Mouse (Mus musculus): Measurements from ENCODE around the gene Cab39. TPM values are rescaled to one million over a fixed set of nuclear protein-coding genes. Genes with fewer than 3 reads are reported as not detected.

Gene Cab39
- polyA plus RNA-seq, 1 experiment from 2014 or later = 29.2 TPM

- H3K36me3 ChIP-seq = peaks cover 53% of the 10 kb centered on the region
- H3K9ac ChIP-seq = no peak overlapping the region
- ATAC-seq (ENCODE audit: insufficient number of reproducible peaks, insufficient read depth, low FRiP score, low TSS enrichment, low read depth) = no peak
- no peak overlapping the region for H3K27ac ChIP-seq
- 86% methylated on average over 8 of the region's 8 CpGs for WGBS
- no peaks in the 10 kb centered on the region for H3K4me1 ChIP-seq
- H3K9me3 ChIP-seq = no peaks in the 10 kb centered on the region
- no peak overlapping the region for H3K4me2 ChIP-seq
- no peak overlapping the region for H3K4me3 ChIP-seq
- no peaks in the 10 kb centered on the region for H3K27me3 ChIP-seq
Observed at GRCm38 (mm10) chr1:85822239-85822638, 29.0 kb downstream of the Cab39 start.

GRCm38 (mm10) chr1:85824905-85825304, 31.7 kb downstream of the Cab39 start:
- Histone ChIP-seq H3K27me3 (no peaks in the 10 kb centered on the region), H3K27ac (no peak overlapping the region), H3K9ac (no peak overlapping the region), H3K4me3 (no peak overlapping the region), H3K9me3 (no peaks in the 10 kb centered on the region), H3K4me1 (no peaks in the 10 kb centered on the region), H3K4me2 (no peak overlapping the region), H3K36me3 (peaks cover 43% of the 10 kb centered on the region)
- 91% methylated on average over 3 of the region's 3 CpGs for WGBS
- no peak for ATAC-seq (ENCODE audit: insufficient number of reproducible peaks, insufficient read depth, low FRiP score, low TSS enrichment, low read depth)

- no peak overlapping the region for H3K9ac ChIP-seq
- no peaks in the 10 kb centered on the region for H3K9me3 ChIP-seq
- no peak overlapping the region for H3K4me3 ChIP-seq
- no peak overlapping the region for H3K4me2 ChIP-seq
- H3K36me3 ChIP-seq = peaks cover 28% of the 10 kb centered on the region
- H3K27me3 ChIP-seq = no peaks in the 10 kb centered on the region
- ATAC-seq (ENCODE audit: insufficient number of reproducible peaks, insufficient read depth, low FRiP score, low TSS enrichment, low read depth) = no peak
- H3K4me1 ChIP-seq = no peaks in the 10 kb centered on the region
- H3K27ac ChIP-seq = no peak overlapping the region
- WGBS = 67% methylated on average over 5 of the region's 5 CpGs
Observed at GRCm38 (mm10) chr1:85827166-85827565, 33.9 kb downstream of the Cab39 start.

GRCm38 (mm10) chr1:85829016-85829415, 35.8 kb downstream of the Cab39 start:
- Histone ChIP-seq H3K27ac (no peak overlapping the region), H3K4me3 (no peak overlapping the region), H3K36me3 (peaks cover 17% of the 10 kb centered on the region), H3K4me1 (no peaks in the 10 kb centered on the region), H3K9me3 (no peaks in the 10 kb centered on the region), H3K9ac (no peak overlapping the region), H3K4me2 (no peak overlapping the region), H3K27me3 (no peaks in the 10 kb centered on the region)
- no peak for ATAC-seq (ENCODE audit: insufficient number of reproducible peaks, insufficient read depth, low FRiP score, low TSS enrichment, low read depth)
- WGBS = 91% methylated on average over 1 of the region's 1 CpGs

- Histone ChIP-seq H3K9ac (no peak overlapping the region), H3K27ac (no peak overlapping the region), H3K4me3 (no peak overlapping the region), H3K36me3 (peaks cover 26% of the 10 kb centered on the region), H3K4me1 (no peaks in the 10 kb centered on the region), H3K9me3 (no peaks in the 10 kb centered on the region), H3K4me2 (no peak overlapping the region), H3K27me3 (no peaks in the 10 kb centered on the region)
- WGBS = 72% methylated on average over 4 of the region's 4 CpGs
- ATAC-seq (ENCODE audit: insufficient number of reproducible peaks, insufficient read depth, low FRiP score, low TSS enrichment, low read depth) = no peak
Observed at GRCm38 (mm10) chr1:85838056-85838455, 44.8 kb downstream of the Cab39 start.

- no peak overlapping the region for H3K4me2 ChIP-seq
- ATAC-seq (ENCODE audit: insufficient number of reproducible peaks, insufficient read depth, low FRiP score, low TSS enrichment, low read depth) = no peak
- WGBS = 82% methylated on average over 3 of the region's 3 CpGs
- H3K4me1 ChIP-seq = no peaks in the 10 kb centered on the region
- H3K9ac ChIP-seq = no peak overlapping the region
- no peak overlapping the region for H3K27ac ChIP-seq
- peaks cover 37% of the 10 kb centered on the region for H3K36me3 ChIP-seq
- no peak overlapping the region for H3K4me3 ChIP-seq
- no peaks in the 10 kb centered on the region for H3K9me3 ChIP-seq
- H3K27me3 ChIP-seq = no peaks in the 10 kb centered on the region
Observed at GRCm38 (mm10) chr1:85839356-85839755, 46.1 kb downstream of the Cab39 start.

GRCm38 (mm10) chr1:85839790-85840189, 46.5 kb downstream of the Cab39 start:
- no peak overlapping the region for H3K9ac ChIP-seq
- no peaks in the 10 kb centered on the region for H3K9me3 ChIP-seq
- no peak for ATAC-seq (ENCODE audit: insufficient number of reproducible peaks, insufficient read depth, low FRiP score, low TSS enrichment, low read depth)
- no peaks in the 10 kb centered on the region for H3K27me3 ChIP-seq
- H3K4me2 ChIP-seq = no peak overlapping the region
- 86% methylated on average over 1 of the region's 1 CpGs for WGBS
- H3K4me1 ChIP-seq = no peaks in the 10 kb centered on the region
- H3K27ac ChIP-seq = no peak overlapping the region
- peaks cover 37% of the 10 kb centered on the region for H3K36me3 ChIP-seq
- no peak overlapping the region for H3K4me3 ChIP-seq

GRCm38 (mm10) chr1:85840421-85840820, 47.2 kb downstream of the Cab39 start:
- Histone ChIP-seq H3K9ac (no peak overlapping the region), H3K4me2 (no peak overlapping the region), H3K36me3 (peaks cover 41% of the 10 kb centered on the region), H3K27me3 (no peaks in the 10 kb centered on the region), H3K4me1 (no peaks in the 10 kb centered on the region), H3K9me3 (no peaks in the 10 kb centered on the region), H3K4me3 (no peak overlapping the region), H3K27ac (no peak overlapping the region)
- WGBS = 91% methylated on average over 4 of the region's 4 CpGs
- no peak for ATAC-seq (ENCODE audit: insufficient number of reproducible peaks, insufficient read depth, low FRiP score, low TSS enrichment, low read depth)

- Histone ChIP-seq H3K9ac (no peak overlapping the region), H3K27ac (no peak overlapping the region), H3K36me3 (peaks cover 48% of the 10 kb centered on the region), H3K4me3 (no peak overlapping the region), H3K27me3 (no peaks in the 10 kb centered on the region), H3K9me3 (no peaks in the 10 kb centered on the region), H3K4me2 (no peak overlapping the region), H3K4me1 (no peaks in the 10 kb centered on the region)
- no peak for ATAC-seq (ENCODE audit: insufficient number of reproducible peaks, insufficient read depth, low FRiP score, low TSS enrichment, low read depth)
Observed at GRCm38 (mm10) chr1:85842251-85842650, 49.0 kb downstream of the Cab39 start.

- WGBS = 91% methylated on average over 4 of the region's 4 CpGs
- no peak for ATAC-seq (ENCODE audit: insufficient number of reproducible peaks, insufficient read depth, low FRiP score, low TSS enrichment, low read depth)
- Histone ChIP-seq H3K27ac (no peak overlapping the region), H3K36me3 (peaks cover 49% of the 10 kb centered on the region), H3K9ac (no peak overlapping the region), H3K4me1 (no peaks in the 10 kb centered on the region), H3K4me3 (no peak overlapping the region), H3K9me3 (no peaks in the 10 kb centered on the region), H3K27me3 (no peaks in the 10 kb centered on the region), H3K4me2 (no peak overlapping the region)
Observed at GRCm38 (mm10) chr1:85843291-85843863, 50.1 kb downstream of the Cab39 start.

GRCm38 (mm10) chr1:85844981-85845380, 51.7 kb downstream of the Cab39 start:
- ATAC-seq (ENCODE audit: insufficient number of reproducible peaks, insufficient read depth, low FRiP score, low TSS enrichment, low read depth) = no peak
- 87% methylated on average over 6 of the region's 6 CpGs for WGBS
- peaks cover 59% of the 10 kb centered on the region for H3K36me3 ChIP-seq
- no peak overlapping the region for H3K4me2 ChIP-seq
- no peak overlapping the region for H3K27ac ChIP-seq
- no peak overlapping the region for H3K9ac ChIP-seq
- no peaks in the 10 kb centered on the region for H3K9me3 ChIP-seq
- no peaks in the 10 kb centered on the region for H3K27me3 ChIP-seq
- no peaks in the 10 kb centered on the region for H3K4me1 ChIP-seq
- H3K4me3 ChIP-seq = no peak overlapping the region

- H3K4me1 ChIP-seq = no peaks in the 10 kb centered on the region
- H3K4me3 ChIP-seq = no peak overlapping the region
- no peak overlapping the region for H3K4me2 ChIP-seq
- no peaks in the 10 kb centered on the region for H3K9me3 ChIP-seq
- H3K27me3 ChIP-seq = no peaks in the 10 kb centered on the region
- no peak for ATAC-seq (ENCODE audit: insufficient number of reproducible peaks, insufficient read depth, low FRiP score, low TSS enrichment, low read depth)
- H3K27ac ChIP-seq = no peak overlapping the region
- no peak overlapping the region for H3K9ac ChIP-seq
- H3K36me3 ChIP-seq = peaks cover 59% of the 10 kb centered on the region
- 85% methylated on average over 3 of the region's 3 CpGs for WGBS
Observed at GRCm38 (mm10) chr1:85845476-85845875, 52.2 kb downstream of the Cab39 start.

- Histone ChIP-seq H3K27me3 (no peaks in the 10 kb centered on the region), H3K4me1 (no peaks in the 10 kb centered on the region), H3K9ac (no peak overlapping the region), H3K36me3 (peaks cover 56% of the 10 kb centered on the region), H3K4me2 (no peak overlapping the region), H3K27ac (no peak overlapping the region), H3K4me3 (no peak overlapping the region), H3K9me3 (no peaks in the 10 kb centered on the region)
- 93% methylated on average over 14 of the region's 14 CpGs for WGBS
- no peak for ATAC-seq (ENCODE audit: insufficient number of reproducible peaks, insufficient read depth, low FRiP score, low TSS enrichment, low read depth)
Observed at GRCm38 (mm10) chr1:85849016-85849415, 55.8 kb downstream of the Cab39 start.
